Mouse (Mus musculus) layer of hippocampus, postnatal 10 days (tissue): ENCODE data around the gene Tbata. TPM values are rescaled to one million over a fixed set of nuclear protein-coding genes. Genes with fewer than 3 reads are reported as not detected.

Experiments used
- DNase-seq, 2 experiments: peaks; one replicate each; pipeline ENCODE4 v3.0.0; 2021; ENCODE audit warnings: low spot score in 2 of 2
- microRNA-seq, 2 experiments: library from miRNA; unstranded; fragments of <30 nt; microRNA quantifications; one replicate each; pipeline ENCODE4 v1.2.0; 2021
- total RNA-seq, 2 experiments: library from RNA; stranded (reverse); gene quantifications; 2 replicates each; pipeline ENCODE4 v1.2.3; 2021

Tbata gene
- total RNA-seq, 2 experiments from 2014 or later: 4.2 to 4.9 TPM

DNA sequence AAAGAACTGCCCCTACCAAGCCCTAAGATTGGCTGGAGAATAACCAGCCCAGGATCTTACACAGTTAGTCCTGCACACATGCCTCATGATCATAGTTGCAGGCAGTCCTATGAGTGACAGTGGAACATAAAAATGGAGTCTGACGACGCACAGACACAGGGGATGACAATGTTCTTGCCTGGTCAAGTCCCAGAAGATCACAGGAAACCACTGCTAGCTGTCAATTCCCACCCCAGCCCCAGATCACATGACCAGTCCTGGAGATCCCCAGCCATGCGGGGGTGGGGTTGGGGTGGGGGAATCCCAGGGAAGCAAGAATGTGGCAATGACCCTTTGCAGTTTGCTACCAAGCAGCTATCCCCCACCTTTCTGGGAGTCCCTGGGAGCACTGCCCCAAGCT is 32.2 kb downstream of the Tbata start:
- DNase-seq: no peak

DNA sequence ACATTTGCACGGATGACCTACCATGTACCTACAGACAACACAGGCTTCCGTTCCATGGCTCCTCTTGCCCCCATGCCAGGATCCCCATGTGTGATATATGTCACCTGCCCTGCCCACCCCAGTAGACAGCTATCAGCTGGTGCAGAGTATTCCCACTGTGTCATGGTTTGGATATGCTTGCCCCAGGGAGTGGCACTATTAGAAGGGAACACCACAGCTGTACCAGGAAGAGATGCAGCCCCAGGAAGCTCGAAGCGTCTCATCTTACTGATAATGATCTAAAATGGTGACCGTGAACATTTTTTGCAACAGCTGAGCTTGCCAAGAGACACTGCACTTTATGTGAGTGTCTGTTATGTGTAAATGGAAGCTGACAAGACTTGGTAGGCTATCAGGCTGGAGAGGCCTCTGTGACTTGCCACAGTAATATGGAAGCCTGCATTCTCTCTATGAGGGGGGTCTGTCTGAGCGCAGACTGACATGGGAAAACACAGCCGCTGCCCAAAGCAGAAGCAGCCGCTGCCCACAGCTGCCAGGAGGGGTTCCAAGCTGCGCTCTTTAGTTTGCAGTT is 36.4 kb downstream of the Tbata start:
- no peak for DNase-seq

DNA sequence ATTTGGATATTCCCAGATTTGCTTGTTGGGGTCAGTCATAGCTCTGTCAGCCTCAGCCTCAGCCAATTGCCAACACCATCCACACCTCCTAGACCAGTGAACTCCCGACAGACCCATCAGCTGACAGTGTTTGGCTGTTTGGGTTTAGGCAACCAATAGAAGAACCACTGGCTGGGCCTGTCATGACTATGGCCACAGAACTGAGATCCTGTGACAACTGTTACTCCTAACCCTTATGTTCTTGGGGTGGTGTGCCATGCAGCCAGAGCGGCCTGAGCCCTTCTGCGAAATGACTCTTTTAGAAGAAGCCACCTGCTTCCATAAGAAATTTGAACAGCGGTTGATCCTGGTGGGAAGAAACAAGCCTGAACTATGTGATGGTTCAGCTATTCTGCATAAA is 39.4 kb downstream of the Tbata start:
- DNase-seq: no peak

DNA sequence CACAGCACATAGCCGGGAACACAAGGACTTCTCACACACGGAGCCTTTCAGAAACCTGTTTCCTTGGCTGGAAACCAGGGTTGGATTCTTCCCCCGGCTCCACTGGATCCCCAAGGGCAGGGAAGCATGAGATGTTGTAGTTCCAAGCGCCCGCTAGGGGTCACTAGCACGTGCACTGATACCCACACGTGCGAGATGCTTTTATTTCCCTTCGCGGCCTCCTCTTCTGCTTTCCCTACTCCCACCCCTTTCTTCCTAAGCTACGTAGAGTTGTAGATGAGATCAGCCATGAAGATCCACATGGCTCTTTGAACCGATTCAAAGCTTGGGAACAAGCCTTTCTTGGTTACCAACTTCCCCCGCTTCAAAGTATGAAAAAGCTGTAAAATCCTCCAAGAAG is 40.0 kb downstream of the Tbata start:
- peak; percentile 69 to 74 for DNase-seq

DNA sequence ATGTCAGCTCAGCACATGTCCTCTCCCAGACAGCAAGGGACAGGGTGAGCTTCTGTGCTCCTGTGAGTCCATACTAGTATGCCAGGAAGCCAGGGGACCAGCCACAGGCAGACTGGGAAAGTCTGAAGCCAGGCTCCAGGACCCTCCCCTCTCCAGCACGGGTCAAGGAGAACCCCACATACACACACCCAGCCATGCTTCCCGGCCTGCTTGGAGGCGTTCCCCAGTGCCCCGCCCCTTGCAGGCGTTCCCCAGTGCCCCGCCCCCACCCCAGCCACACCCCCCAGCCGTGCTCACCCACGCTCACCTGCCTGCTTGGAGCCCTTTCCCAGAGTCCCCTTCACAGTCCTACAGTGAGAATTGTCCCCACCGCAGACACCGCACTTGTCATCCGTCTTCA is 41.1 kb downstream of the Tbata start:
- DNase-seq: no peak

DNA sequence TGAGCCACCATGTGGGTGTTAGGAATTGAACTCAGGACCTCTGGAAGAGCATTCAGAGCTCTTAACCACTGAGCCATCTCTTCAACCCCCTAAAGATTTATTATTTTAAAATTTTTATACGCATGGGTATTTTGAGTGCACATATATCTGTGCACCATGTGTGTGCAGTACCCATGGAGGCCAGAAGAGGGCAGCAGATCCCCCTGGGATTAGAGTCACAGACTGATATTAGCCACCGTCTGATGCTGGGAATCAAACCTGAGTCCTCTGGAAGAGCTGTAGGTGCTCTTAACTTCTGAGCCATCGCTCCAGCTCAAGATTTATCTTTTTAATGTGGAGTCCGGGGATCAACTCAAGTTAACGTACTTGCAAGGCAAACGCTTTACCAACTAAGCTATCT is 43.9 kb downstream of the Tbata start:
- no peak for DNase-seq

DNA sequence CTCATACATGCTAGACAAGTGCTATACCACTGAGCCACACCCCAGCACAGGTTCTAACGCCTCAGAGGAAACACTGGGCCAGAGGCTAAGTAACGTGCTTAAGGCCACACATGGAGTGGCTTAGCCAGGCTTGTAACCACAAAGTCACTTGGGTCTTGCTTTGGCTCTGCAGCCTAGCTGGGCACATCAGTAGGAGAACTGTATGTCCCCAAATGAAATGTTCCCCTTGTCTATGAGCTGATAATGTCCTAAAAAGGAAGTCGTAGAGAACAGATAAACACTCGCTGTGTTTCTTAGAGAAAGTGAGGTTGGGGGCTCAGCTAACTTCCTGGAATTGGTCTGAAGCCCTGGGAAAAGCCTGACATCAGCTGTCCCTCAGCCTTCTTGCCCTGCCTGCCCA is 44.4 kb downstream of the Tbata start:
- no peak for DNase-seq

DNA sequence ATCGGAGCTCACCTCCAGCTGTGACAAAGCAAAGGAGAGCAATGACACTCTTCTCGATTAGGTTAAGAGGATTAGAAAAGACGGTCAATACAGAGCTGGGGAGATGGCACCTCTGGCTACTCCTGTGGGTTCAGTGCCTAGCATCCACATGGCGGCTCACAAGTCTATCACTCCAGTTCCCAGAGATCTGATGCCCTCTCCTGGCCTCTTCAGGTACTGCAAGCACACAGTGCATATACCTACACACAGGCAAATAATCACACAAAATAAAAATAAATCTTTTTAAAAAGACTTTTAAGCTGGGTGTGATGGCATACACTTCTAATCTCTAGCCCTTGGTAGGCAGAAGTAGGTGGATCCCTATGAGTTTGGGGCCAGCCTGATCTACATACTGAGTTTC is 47.6 kb downstream of the Tbata start:
- DNase-seq: no peak

DNA sequence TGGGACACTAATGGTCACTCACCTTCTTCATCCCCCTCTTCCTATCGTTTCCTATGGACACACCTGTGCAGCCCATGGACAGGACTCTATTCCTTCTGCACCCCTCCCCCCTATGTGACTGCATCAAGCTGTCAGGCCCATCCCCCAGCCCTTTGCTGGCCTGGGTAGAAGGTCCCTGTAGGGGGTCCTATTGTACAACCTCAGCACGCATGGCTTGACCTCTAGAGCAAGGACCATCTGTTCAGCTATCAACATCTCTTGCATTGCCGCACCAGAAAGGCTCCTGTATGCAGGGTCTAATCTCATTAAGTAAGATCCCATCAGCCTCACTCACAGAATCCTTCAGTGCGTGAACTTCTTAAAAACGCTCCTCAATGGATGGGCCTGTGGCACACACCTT is 53.9 kb downstream of the Tbata start:
- DNase-seq: no peak

DNA sequence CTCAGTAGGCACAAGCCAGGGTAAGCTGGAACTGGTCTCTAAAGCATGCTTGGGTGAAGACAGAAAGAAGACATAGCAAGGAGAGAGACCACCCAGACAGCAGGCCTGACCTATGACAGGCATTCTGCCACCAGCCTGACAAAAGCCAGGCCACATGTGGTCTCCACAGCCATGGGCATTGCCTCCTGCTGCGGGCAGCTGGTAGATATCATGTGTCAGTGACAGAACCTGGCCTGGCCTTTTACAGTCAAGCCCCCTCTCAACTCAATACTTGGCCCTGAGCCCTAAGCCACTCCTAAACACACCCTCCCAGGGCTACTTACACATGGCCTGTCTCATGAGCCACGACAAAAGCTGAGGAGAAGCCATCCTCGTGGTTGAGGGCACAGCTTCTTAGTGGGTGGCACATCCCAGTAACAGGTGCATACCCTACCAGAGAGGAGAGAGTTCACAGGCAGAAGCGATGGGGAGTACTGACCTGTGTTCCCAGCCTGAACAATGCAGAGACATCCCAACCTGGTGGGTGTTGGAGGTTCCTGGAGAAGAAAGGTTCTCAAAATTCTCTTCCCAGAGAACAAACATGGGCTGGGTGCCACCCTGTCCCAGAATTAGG is 55.1 kb downstream of the Tbata start:
- DNase-seq: no peak

DNA sequence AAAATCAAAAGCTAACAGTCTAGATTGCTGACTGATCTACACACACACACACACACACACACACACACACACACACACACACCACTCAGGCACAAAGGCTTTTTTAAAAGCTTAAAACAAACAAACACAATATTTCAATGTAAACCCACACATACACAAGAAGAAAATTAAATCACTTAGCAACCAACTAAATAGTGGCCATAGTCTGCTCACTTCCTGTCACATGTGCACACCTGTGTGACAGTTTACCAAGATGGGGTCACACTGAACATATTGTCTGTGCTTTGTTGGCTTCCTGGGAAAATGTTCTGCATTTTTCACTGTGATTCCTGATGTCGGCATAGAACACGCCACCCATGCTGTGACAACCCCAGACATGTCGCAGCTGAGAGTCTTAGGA is 60.0 kb downstream of the Tbata start:
- DNase-seq: no peak

DNA sequence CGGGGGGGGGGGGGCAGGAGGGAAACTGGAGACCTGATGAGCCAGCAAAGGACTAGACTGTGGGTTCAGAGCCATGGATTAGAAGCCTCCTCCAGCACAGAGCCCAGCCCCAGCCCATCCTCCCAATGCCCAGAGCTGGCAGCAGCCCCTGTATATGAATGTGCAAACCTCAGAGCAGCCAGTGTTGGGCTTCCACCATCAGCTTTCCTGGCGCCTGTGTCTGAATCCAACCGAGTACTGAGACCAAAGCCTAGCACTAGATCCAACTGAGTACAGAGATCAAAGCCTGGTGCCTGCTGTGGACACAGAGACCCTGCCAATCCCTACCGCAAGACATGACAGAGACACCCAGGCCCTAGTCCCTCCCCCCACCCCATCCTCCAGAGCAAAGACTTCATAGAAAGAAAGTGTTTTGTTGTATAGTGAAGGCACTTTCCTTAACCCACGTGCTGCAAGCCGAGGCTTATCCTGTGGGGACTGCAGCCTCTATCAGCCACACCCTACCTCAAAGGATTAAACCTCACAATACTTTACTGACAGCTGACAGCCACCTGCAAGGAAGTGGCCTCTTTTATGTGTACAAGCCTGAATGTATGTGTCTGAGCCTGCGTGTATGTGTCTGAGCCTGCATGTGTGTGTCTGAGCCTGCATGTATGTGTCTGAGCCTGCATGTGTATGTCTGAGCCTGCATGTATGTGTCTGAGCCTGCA is 61.3 kb downstream of the Tbata start:
- DNase-seq: no peak

DNA sequence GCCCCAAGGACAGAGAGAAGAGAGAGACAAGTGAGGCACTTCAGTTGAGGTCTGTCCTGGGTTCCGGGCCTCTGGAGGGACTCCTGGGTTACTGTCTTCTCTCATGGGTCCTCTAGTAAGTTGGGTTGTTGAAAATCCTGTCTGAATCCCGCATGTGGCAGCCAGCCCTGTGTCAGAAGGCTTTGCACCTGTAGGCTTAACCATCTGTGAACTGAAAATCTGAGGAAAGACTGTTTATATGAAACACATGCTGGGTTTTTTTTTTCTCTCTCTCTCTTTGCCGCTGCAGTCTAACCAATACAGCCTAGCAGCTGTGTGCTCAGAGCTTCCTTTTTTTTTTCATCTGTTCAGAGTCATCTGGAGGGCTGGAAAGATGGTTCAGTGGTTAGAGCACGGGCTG is 62.6 kb downstream of the Tbata start:
- DNase-seq: no peak

DNA sequence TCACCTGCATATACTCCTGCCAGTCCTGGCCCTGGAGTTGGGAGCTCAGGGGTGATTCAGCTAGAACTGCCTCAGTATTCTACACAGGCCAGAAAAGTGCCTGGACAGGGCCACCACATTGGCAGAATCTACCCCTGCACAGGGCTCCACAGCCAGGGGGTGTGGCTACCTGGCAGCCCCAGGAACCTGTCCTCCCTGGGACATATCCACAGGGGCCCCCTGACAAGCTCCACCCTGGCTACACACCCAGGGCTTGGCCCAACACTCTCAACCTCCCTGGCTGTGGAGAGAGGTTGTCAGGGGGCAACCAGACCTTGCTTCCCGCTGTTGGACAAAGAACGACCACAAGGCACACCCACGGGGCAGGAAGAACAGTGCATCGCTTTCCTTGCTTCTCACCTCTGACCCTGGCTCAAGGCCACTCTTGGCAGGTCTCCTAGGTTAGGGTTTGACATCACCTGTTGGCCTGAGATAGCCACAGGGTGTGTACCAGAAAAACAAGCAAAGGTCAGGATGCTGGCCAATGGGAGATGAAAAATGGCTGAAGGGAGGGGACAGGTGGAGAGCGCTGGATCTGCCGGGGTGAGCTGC is 64.0 kb downstream of the Tbata start:
- no peak for DNase-seq

DNA sequence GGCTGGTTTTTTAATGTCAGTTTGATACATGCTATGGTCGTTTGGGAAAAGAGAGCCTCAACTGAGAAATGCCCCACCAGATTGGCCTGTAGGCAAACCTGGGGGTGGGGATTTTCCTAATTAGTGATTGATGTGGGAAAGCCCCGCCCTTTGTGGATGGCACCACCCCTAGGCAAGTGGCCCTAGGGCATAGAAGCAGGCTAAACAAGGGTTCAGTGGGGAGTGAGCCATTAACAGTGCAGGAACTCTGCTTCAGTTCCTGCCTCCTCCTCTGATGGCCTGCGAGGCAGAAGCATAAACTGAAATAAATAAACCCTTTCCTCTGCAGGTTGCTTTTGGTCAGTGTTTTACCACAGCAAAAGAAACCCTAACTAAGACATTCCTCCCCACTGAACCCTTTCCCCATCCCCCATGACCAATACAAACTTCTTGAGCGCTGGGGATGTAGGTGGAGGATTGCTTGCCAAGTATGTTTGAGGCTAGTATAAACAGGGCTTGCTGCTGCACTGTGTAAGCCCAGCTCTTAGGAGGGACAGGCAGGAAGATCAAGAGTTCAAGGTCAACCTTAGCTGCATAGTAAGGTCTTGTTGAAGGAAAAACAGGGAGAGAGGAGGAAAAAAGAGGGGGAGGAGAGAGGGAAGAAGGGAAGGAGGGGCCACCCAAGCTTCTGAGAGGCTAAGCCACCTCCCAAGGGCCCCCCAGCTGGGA is 65.1 kb downstream of the Tbata start:
- DNase-seq: no peak

DNA sequence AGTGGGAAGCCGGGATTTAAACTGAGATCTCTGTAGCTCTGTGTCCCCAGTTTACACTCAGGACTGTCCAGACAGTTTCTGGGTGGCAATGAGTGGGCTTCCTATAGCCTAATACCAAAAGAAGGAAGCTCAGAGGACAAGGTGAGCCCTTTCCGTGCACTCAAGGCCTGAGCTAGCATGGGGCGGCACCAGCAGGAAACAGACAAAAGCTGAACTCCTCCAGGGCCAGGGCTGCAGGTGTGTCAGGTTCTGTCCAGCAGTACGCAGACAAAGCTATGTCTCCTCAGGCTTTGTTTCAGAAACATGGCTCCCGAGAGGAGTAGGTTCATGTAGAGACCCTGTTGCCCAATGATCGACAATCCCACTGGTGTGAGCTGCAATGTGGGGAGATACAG is 65.6 kb downstream of the Tbata start:
- DNase-seq: no peak

Small RNA genes within 50 kb of the gene (microRNA-seq; reads per million reads assigned to microRNA genes)
- gene Gm44308: 0 reads per million in 2 experiments

Other genes with a start within 250 kb of the Tbata start
- 10 to 100 TPM; 13.3 to 17.9 TPM for gene Pcbd1, start 82.6 kb upstream of the Tbata start, total RNA-seq
- 10 to 100 TPM; 33.0 to 33.3 TPM for gene Sgpl1, start 24.3 kb upstream of the Tbata start, total RNA-seq
- 1 to 10 TPM; 1.2 to 1.4 TPM for gene Adamts14, start 101.5 kb downstream of the Tbata start, total RNA-seq
- gene Prf1, start 125.9 kb downstream of the Tbata start, total RNA-seq: not detected
- gene Pald1, start 211.6 kb downstream of the Tbata start, total RNA-seq: 10 to 100 TPM; 20.3 to 20.6 TPM
- not detected for gene Nodal, start 246.0 kb downstream of the Tbata start, total RNA-seq